Mouse (Mus musculus) intestine, embryonic 16.5 days (tissue): ENCODE results near the gene Aox2. TPM values are rescaled to one million over a fixed set of nuclear protein-coding genes. Genes with fewer than 3 reads are reported as not detected.

Source experiments
- ATAC-seq: fragments of 200-750 bp; cut with Nextera tagmentation; 2 replicates; pipeline ENCODE4 v1.8.0; 2017; ENCODE audit warnings: moderate TSS enrichment, moderate library complexity
- H3K27ac ChIP-seq: fragments of 300-500 bp; sonication (generic); 2 replicates; pipeline ENCODE4 v1.5.1; 2014; ENCODE audit warnings: mild to moderate bottlenecking, low read length
- H3K27me3 ChIP-seq: fragments of 300-500 bp; sonication (generic); replicated peaks from 2 replicates; pipeline ENCODE4 v1.6.1; 2014; ENCODE audit warnings: low read length, control low read depth, mixed read lengths; ENCODE audit not compliant: control insufficient read depth, insufficient read depth
- H3K36me3 ChIP-seq: fragments of 300-500 bp; sonication (generic); 2 replicates; pipeline ENCODE4 v1.6.1; 2014; ENCODE audit warnings: low read length, control low read depth; ENCODE audit not compliant: control insufficient read depth, insufficient read depth
- H3K4me1 ChIP-seq: fragments of 300-500 bp; sonication (generic); 2 replicates; pipeline ENCODE4 v1.6.1; 2014; ENCODE audit warnings: low read length, control low read depth, mixed read lengths; ENCODE audit not compliant: control insufficient read depth, insufficient read depth
- H3K4me2 ChIP-seq: fragments of 300-500 bp; sonication (generic); 2 replicates; pipeline ENCODE4 v1.6.1; 2014; ENCODE audit warnings: low read depth, low read length, control low read depth
- H3K4me3 ChIP-seq: fragments of 300-500 bp; sonication (generic); 2 replicates; pipeline ENCODE4 v1.5.1; 2014; ENCODE audit warnings: mild to moderate bottlenecking, low read length
- H3K9ac ChIP-seq: fragments of 300-500 bp; sonication (generic); 2 replicates; pipeline ENCODE4 v1.6.1; 2014; ENCODE audit warnings: low read depth, low read length
- H3K9me3 ChIP-seq: fragments of 300-500 bp; sonication (generic); 2 replicates; pipeline ENCODE4 v1.6.1; 2016; ENCODE audit warnings: low read length, control low read depth; ENCODE audit not compliant: control insufficient read depth
- WGBS: fragments of 180-500 bp; shearing (Covaris S2); extraction: QIAGEN DNeasy Blood & Tissue Kit; methylation state at CpG from one replicate; pipeline ENCODE4 v1.1.7; 2014; 5-methylcytosine and 5-hydroxymethylcytosine counted together
- polyA plus RNA-seq: library from polyadenylated mRNA; unstranded; fragments of >200 nt; fragmentation: Nextera tagmentation; extraction: Ambion mirVana; gene quantifications from 2 replicates; pipeline ENCODE4 v1.2.1, GENCODE M21; 2015

The Aox2 gene
- polyA plus RNA-seq, 1 experiment from 2014 or later: 0.02 TPM

DNA sequence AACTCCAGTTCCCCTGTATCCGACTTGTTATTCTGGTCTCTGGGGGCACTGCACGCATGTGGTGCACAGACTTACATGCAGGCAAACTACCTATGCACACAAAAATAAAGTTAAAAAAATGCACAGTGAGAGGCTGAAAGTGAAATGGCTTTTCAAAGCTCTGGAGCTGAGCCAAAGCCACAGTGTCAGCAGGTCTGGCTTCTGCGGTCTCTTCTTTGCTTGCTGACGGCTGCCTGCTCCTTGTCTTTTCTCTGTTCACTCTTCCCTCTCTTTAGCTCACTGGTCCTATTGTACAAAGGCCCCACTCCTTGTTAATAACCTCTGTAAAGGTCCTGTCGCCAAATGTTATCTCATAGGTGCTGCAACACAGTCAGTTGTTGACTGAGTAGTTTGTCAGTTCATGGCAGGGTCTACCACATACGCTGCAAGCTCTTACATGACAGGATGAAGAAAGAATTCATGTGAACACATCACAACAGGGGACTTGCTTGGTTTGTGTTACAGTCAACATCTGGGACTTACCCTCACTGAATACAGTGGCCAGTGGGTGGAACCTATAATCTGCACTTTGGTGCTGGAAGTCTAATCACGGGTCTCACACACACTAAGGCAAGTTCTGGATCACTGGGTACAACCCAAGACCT lies 33.2 kb downstream of the Aox2 start:
- Histone ChIP-seq H3K27me3 (no peaks in the 10 kb centered on the region), H3K36me3 (no peaks in the 10 kb centered on the region), H3K27ac (no peak overlapping the region), H3K9me3 (no peaks in the 10 kb centered on the region), H3K4me3 (no peak overlapping the region), H3K4me2 (no peak overlapping the region), H3K4me1 (no peaks in the 10 kb centered on the region), H3K9ac (no peak overlapping the region)
- no peak for ATAC-seq
- WGBS: 81% methylated on average over 7 of the region's 7 CpGs

- no peak overlapping the region for H3K4me3 ChIP-seq
- H3K27ac ChIP-seq: no peak overlapping the region
- no peaks in the 10 kb centered on the region for H3K36me3 ChIP-seq
- H3K9ac ChIP-seq: no peak overlapping the region
- 88% methylated on average over 8 of the region's 8 CpGs for WGBS
- no peak overlapping the region for H3K4me2 ChIP-seq
- H3K27me3 ChIP-seq: no peaks in the 10 kb centered on the region
- H3K4me1 ChIP-seq: no peaks in the 10 kb centered on the region
- H3K9me3 ChIP-seq: no peaks in the 10 kb centered on the region
- no peak for ATAC-seq
These were observed 35.0 kb downstream of the Aox2 start for GRCm38 (mm10) chr1:58313173-58313572.

DNA sequence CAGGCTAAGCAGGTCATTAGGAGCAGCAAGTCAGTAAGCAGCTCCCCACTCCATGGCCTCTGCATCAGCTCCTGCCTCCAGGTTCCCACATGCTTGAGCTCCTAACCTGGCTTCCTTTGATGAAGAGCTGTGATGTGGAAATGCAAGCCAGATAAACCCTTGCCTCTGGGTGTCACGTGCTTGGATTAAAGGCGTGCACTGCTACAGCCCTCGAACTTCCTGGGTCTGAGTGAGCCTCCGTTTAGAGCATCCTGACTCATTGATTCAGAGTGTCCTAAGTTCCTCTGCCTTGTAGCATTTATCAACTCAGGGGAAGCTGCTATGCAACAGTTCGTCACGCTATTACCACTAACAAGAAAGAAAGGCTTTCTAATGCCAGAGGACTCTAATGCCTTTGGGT lies 37.4 kb downstream of the Aox2 start:
- Histone ChIP-seq H3K4me3 (no peak overlapping the region), H3K4me2 (no peak overlapping the region), H3K27me3 (no peaks in the 10 kb centered on the region), H3K36me3 (no peaks in the 10 kb centered on the region), H3K27ac (no peak overlapping the region), H3K9me3 (no peaks in the 10 kb centered on the region), H3K4me1 (no peaks in the 10 kb centered on the region), H3K9ac (no peak overlapping the region)
- ATAC-seq: no peak
- 67% methylated on average over 6 of the region's 6 CpGs for WGBS

- Histone ChIP-seq H3K9me3 (no peaks in the 10 kb centered on the region), H3K9ac (no peak overlapping the region), H3K4me3 (no peak overlapping the region), H3K4me2 (peak overlapping the region; percentile 8; the same call in 1 of the 2 replicates), H3K27me3 (no peaks in the 10 kb centered on the region), H3K4me1 (no peaks in the 10 kb centered on the region), H3K36me3 (no peaks in the 10 kb centered on the region), H3K27ac (no peak overlapping the region)
- 34% methylated on average over 4 of the region's 4 CpGs for WGBS
- ATAC-seq: no peak
These were observed 55.1 kb downstream of the Aox2 start for GRCm38 (mm10) chr1:58333222-58333621.

- WGBS: 60% methylated on average over 1 of the region's 1 CpGs
- Histone ChIP-seq H3K9me3 (no peaks in the 10 kb centered on the region), H3K4me1 (no peaks in the 10 kb centered on the region), H3K27ac (no peak overlapping the region), H3K36me3 (no peaks in the 10 kb centered on the region), H3K9ac (no peak overlapping the region), H3K4me3 (no peak overlapping the region), H3K4me2 (no peak overlapping the region), H3K27me3 (no peaks in the 10 kb centered on the region)
- no peak for ATAC-seq
These were observed 61.8 kb downstream of the Aox2 start for GRCm38 (mm10) chr1:58339901-58340300.

DNA sequence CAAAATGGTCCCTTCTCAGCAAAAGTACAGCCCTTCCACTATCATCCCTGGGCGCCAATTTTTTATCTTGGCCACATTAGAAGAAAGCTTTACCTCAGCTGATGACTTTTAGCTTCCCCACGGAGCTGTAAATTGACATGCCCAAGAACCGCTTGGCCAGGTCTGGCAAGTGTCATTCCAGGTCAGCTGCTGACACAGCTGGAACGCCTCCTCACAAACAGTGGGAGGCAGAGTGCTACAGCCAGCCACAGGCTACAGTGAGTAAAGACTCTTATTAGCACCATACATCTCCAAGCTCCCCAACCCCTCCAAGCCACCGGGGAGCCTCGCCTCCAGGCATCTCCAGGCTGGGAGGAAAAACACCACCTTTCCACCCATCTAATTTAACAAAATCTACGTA lies 63.5 kb downstream of the Aox2 start:
- no peak overlapping the region for H3K9ac ChIP-seq
- no peak overlapping the region for H3K4me3 ChIP-seq
- H3K27ac ChIP-seq: no peak overlapping the region
- WGBS: 25% methylated on average over 7 of the region's 7 CpGs
- no peak for ATAC-seq
- H3K9me3 ChIP-seq: no peaks in the 10 kb centered on the region
- no peaks in the 10 kb centered on the region for H3K36me3 ChIP-seq
- no peak overlapping the region for H3K4me2 ChIP-seq
- H3K4me1 ChIP-seq: no peaks in the 10 kb centered on the region
- H3K27me3 ChIP-seq: no peaks in the 10 kb centered on the region

GRCm38 (mm10) chr1:58343861-58344260 lies 65.7 kb downstream of the Aox2 start:
- WGBS: 66% methylated on average over 4 of the region's 4 CpGs
- Histone ChIP-seq H3K4me3 (no peak overlapping the region), H3K9me3 (no peaks in the 10 kb centered on the region), H3K9ac (no peak overlapping the region), H3K36me3 (no peaks in the 10 kb centered on the region), H3K27me3 (no peaks in the 10 kb centered on the region), H3K4me1 (no peaks in the 10 kb centered on the region), H3K27ac (no peak overlapping the region), H3K4me2 (no peak overlapping the region)
- ATAC-seq: no peak

GRCm38 (mm10) chr1:58344570-58344969 lies 66.4 kb downstream of the Aox2 start:
- Histone ChIP-seq H3K9me3 (no peaks in the 10 kb centered on the region), H3K4me2 (no peak overlapping the region), H3K9ac (no peak overlapping the region), H3K4me1 (no peaks in the 10 kb centered on the region), H3K4me3 (no peak overlapping the region), H3K27me3 (no peaks in the 10 kb centered on the region), H3K36me3 (no peaks in the 10 kb centered on the region), H3K27ac (no peak overlapping the region)
- 84% methylated on average over 5 of the region's 5 CpGs for WGBS
- ATAC-seq: no peak

GRCm38 (mm10) chr1:58346159-58346558 lies 68.0 kb downstream of the Aox2 start:
- Histone ChIP-seq H3K27ac (no peak overlapping the region), H3K36me3 (no peaks in the 10 kb centered on the region), H3K27me3 (no peaks in the 10 kb centered on the region), H3K9me3 (no peaks in the 10 kb centered on the region), H3K4me1 (0 out of 2 replicates have a peak, but pooled peaks cover 3% of the 10 kb centered on the region), H3K4me2 (peak overlapping the region; percentile 22; the same call in 1 of the 2 replicates), H3K9ac (no peak overlapping the region), H3K4me3 (no peak overlapping the region)
- WGBS: 54% methylated on average over 14 of the region's 14 CpGs
- ATAC-seq: peak; percentile 80

- no peaks in the 10 kb centered on the region for H3K36me3 ChIP-seq
- no peak overlapping the region for H3K4me2 ChIP-seq
- no peaks in the 10 kb centered on the region for H3K9me3 ChIP-seq
- ATAC-seq: no peak
- H3K27ac ChIP-seq: no peak overlapping the region
- 0 out of 2 replicates have a peak, but pooled peaks cover 3% of the 10 kb centered on the region for H3K4me1 ChIP-seq
- no peak overlapping the region for H3K9ac ChIP-seq
- WGBS: 77% methylated on average over 6 of the region's 6 CpGs
- H3K4me3 ChIP-seq: no peak overlapping the region
- no peaks in the 10 kb centered on the region for H3K27me3 ChIP-seq
These were observed 70.6 kb downstream of the Aox2 start for GRCm38 (mm10) chr1:58348712-58349111.
